Mouse (Mus musculus) CH12.LX (cell line): ENCODE results near the gene A630001G21Rik. TPM values are rescaled to one million over a fixed set of nuclear protein-coding genes. Genes with fewer than 3 reads are reported as not detected.

Experiments
- DNase-seq: peaks from one replicate; pipeline ENCODE4 v3.0.0-alpha.2; 2013; ENCODE audit errors: extremely low read depth
- H3K27ac ChIP-seq: 2 replicates; pipeline ENCODE4 v1.5.1; 2012; ENCODE audit warnings: low read depth, mild to moderate bottlenecking, control low read depth, moderate library complexity; ENCODE audit not compliant: insufficient read depth
- H3K27me3 ChIP-seq: replicated peaks from 2 replicates; pipeline ENCODE3; 2012; ENCODE audit warnings: inconsistent platforms
- H3K36me3 ChIP-seq, 2 experiments: replicated peaks in 1 of 2; 2 replicates each; pipeline versions ENCODE3 to v1.6.1; 2012; ENCODE audit warnings: inconsistent platforms in 1 of 2, low read length in 1 of 2, mild to moderate bottlenecking in 1 of 2, mixed read lengths in 1 of 2, moderate library complexity in 1 of 2; ENCODE audit not compliant: control insufficient read depth in 1 of 2, insufficient read depth in 1 of 2
- H3K4me1 ChIP-seq, 2 experiments: 2 replicates each; pipeline ENCODE4 v1.6.1; 2012; ENCODE audit warnings: inconsistent platforms in 1 of 2, moderate library complexity in 1 of 2; ENCODE audit not compliant: insufficient read depth in 2 of 2, control insufficient read depth in 1 of 2
- H3K4me2 ChIP-seq: 2 replicates; pipeline ENCODE4 v1.6.1; 2012; ENCODE audit warnings: low read depth, mild to moderate bottlenecking, control low read depth; ENCODE audit not compliant: poor library complexity, insufficient read depth, severe bottlenecking
- H3K4me3 ChIP-seq, 3 experiments: fragments of 150-350 bp in 1 of 3; sonication (generic) in 1 of 3; replicated peaks in 1 of 3; 2 replicates each; pipeline versions ENCODE3 to v1.5.1; 2011 to 2012; ENCODE audit warnings: low read depth in 2 of 3, low read length in 2 of 3, mild to moderate bottlenecking in 2 of 3, moderate library complexity in 2 of 3, control low read depth in 1 of 3, improper control_type of control experiment in 1 of 3, inconsistent platforms in 1 of 3, mixed read lengths in 1 of 3; ENCODE audit not compliant: poor library complexity in 1 of 3
- H3K79me2 ChIP-seq: replicated peaks from 2 replicates; pipeline ENCODE4 v1.6.1; 2012; ENCODE audit warnings: mild to moderate bottlenecking, moderate library complexity; ENCODE audit not compliant: control insufficient read depth, poor library complexity, insufficient read depth, severe bottlenecking; ENCODE audit errors: extremely low read depth
- H3K9ac ChIP-seq: 2 replicates; pipeline ENCODE4 v1.6.1; 2012; ENCODE audit warnings: low read depth, mild to moderate bottlenecking, control low read depth, moderate library complexity; ENCODE audit not compliant: insufficient read depth
- H3K9me3 ChIP-seq: replicated peaks from 2 replicates; pipeline ENCODE3; 2012; ENCODE audit warnings: low read length, inconsistent platforms, mixed read lengths
- BHLHE40 ChIP-seq: IDR thresholded peaks from 2 replicates; pipeline ENCODE4 v1.6.1; 2011; ENCODE audit warnings: mild to moderate bottlenecking, low read depth, low read length, improper control_type of control experiment
- CHD1 ChIP-seq: IDR thresholded peaks from 2 replicates; pipeline ENCODE4 v1.6.1; 2012; ENCODE audit warnings: low read depth, low read length, improper control_type of control experiment, inconsistent platforms
- CHD2 ChIP-seq: IDR thresholded peaks from 2 replicates; pipeline ENCODE4 v1.6.1; 2011; ENCODE audit warnings: low read length, improper control_type of control experiment
- CTCF ChIP-seq, 2 experiments: IDR thresholded peaks in 1 of 2; conservative IDR thresholded peaks in 1 of 2; 2 replicates each; pipeline ENCODE4 v1.5.1; 2011 to 2012; ENCODE audit warnings: low read depth in 2 of 2, low read length in 2 of 2, improper control_type of control experiment in 1 of 2, inconsistent platforms in 1 of 2, mild to moderate bottlenecking in 1 of 2, moderate library complexity in 1 of 2
- E2F4 ChIP-seq: IDR thresholded peaks from 2 replicates; pipeline ENCODE4 v1.6.1; 2011; ENCODE audit warnings: low read depth, low read length, improper control_type of control experiment; ENCODE audit not compliant: insufficient replicate concordance
- EP300 ChIP-seq: IDR thresholded peaks from 2 replicates; pipeline ENCODE4 v1.6.1; 2011; ENCODE audit warnings: low read length, improper control_type of control experiment
- HCFC1 ChIP-seq: IDR thresholded peaks from 2 replicates; pipeline ENCODE4 v1.6.1; 2012; ENCODE audit warnings: low read depth, mild to moderate bottlenecking, inconsistent platforms, low read length, improper control_type of control experiment
- JUND ChIP-seq: conservative IDR thresholded peaks from 2 replicates; pipeline ENCODE4 v1.6.1; 2011; ENCODE audit warnings: low read depth, low read length, improper control_type of control experiment
- KAT2A ChIP-seq: IDR thresholded peaks from 2 replicates; pipeline ENCODE4 v1.6.1; 2012; ENCODE audit warnings: low read length, improper control_type of control experiment, inconsistent platforms; ENCODE audit not compliant: insufficient replicate concordance
- MAX ChIP-seq: IDR thresholded peaks from 2 replicates; pipeline ENCODE4 v1.6.1; 2011; ENCODE audit warnings: low read length, improper control_type of control experiment
- NRF1 ChIP-seq: IDR thresholded peaks from 2 replicates; pipeline ENCODE4 v1.6.1; 2014; ENCODE audit warnings: low read depth, mild to moderate bottlenecking, inconsistent platforms, low read length, improper control_type of control experiment, moderate library complexity
- RCOR1 ChIP-seq: conservative IDR thresholded peaks from 2 replicates; pipeline ENCODE4 v1.6.1; 2012; ENCODE audit warnings: low read depth, mild to moderate bottlenecking, inconsistent platforms, low read length, improper control_type of control experiment
- SIN3A ChIP-seq: IDR thresholded peaks from 2 replicates; pipeline ENCODE4 v1.6.1; 2012; ENCODE audit warnings: low read length, improper control_type of control experiment, inconsistent platforms
- SMC3 ChIP-seq: IDR thresholded peaks from 2 replicates; pipeline ENCODE4 v1.6.1; 2011; ENCODE audit warnings: low read depth, low read length, improper control_type of control experiment
- TCF12 ChIP-seq: IDR thresholded peaks from 2 replicates; pipeline ENCODE4 v1.6.1; 2014; ENCODE audit warnings: low read depth, mild to moderate bottlenecking, inconsistent platforms, low read length, improper control_type of control experiment
- ZKSCAN1 ChIP-seq: IDR thresholded peaks from 2 replicates; pipeline ENCODE4 v1.6.1; 2012; ENCODE audit warnings: low read depth, inconsistent platforms, low read length, improper control_type of control experiment, borderline replicate concordance
- ZMIZ1 ChIP-seq: IDR thresholded peaks from 2 replicates; pipeline ENCODE4 v1.6.1; 2012; ENCODE audit warnings: low read depth, mild to moderate bottlenecking, inconsistent platforms, low read length, improper control_type of control experiment
- dilution Hi-C: fragments of 300-500 bp; cut with MboI; formaldehyde crosslinking; loops from 2 replicates; pipeline ENCODE4 v1.14.3; 2020; ENCODE audit warnings: low sequenced_read_pairs; ENCODE audit not compliant: extremely low pct_unique_long_range_greater_than_20kb, extremely low pct_ligation_motif_present
- in situ Hi-C: fragments of 300-500 bp; cut with MboI; formaldehyde crosslinking; loops from 3 replicates; pipeline ENCODE4 v1.14.3; 2019; ENCODE audit warnings: low sequenced_read_pairs, low pct_ligation_motif_present, low pct_unique_long_range_greater_than_20kb, mixed read lengths
- polyA plus RNA-seq: library from polyadenylated mRNA; unstranded; fragments of >175 nt; gene quantifications from 2 replicates; pipeline ENCODE4 v1.2.1, GENCODE M21; 2012; ENCODE audit warnings: low read depth; ENCODE audit not compliant: insufficient read length
- total RNA-seq, 2 experiments: library from RNA; depleted of rRNA; stranded (reverse); fragments of 300-350 nt in 1 of 2; fragments of >200 nt in 1 of 2; gene quantifications; 2 replicates each; pipeline ENCODE4 v1.2.3; 2012 to 2014

A630001G21Rik gene
- total and polyA plus RNA-seq, 3 experiments: 55.8 to 151 (median 139) TPM

DNA sequence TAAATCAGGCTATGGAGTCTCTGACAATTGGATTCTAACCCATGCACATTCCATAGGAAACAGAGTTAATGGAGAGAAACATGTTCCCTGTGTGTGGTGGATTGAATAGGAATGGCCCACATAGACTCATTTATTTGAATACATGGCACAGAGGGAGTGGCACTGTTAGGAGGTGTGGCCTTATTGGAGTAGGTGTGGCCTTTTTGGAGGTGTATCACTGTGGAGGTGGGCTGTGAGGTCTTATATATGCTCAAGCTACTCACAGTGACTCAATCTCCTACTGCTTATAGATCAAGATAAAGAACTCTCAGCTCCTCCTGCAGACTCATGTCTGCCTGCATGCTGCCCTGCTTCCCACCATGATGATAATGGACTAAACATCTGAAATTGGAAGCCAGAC lies 63.9 kb downstream of the A630001G21Rik start:
- H3K79me2 ChIP-seq: no peaks in the 10 kb centered on the region
- dilution Hi-C loops: no loop called here
- TF ChIP-seq JUND (no peak), ZMIZ1 (no peak), CTCF (conservative IDR thresholded peaks at IDR 0.05 in 1 of 2, IDR thresholded peaks at IDR 0.05 in 1 of 2; ENCODE audit: low read depth in 2 of 2, low read length in 2 of 2) (no peak), CHD2 (no peak), E2F4 (no peak), TCF12 (no peak), SIN3A (no peak), KAT2A (no peak), EP300 (no peak), BHLHE40 (no peak), SMC3 (no peak), MAX (no peak), NRF1 (no peak), HCFC1 (no peak), RCOR1 (no peak), CHD1 (no peak), ZKSCAN1 (no peak)
- no peak for DNase-seq
- no peaks in the 10 kb centered on the region for H3K9me3 ChIP-seq
- no peak overlapping the region for H3K9ac ChIP-seq
- peaks cover 0 to 4% of the 10 kb centered on the region in 2 experiments; a peak in 1 of 4 replicates for H3K4me1 ChIP-seq
- no peak overlapping the region for H3K4me2 ChIP-seq
- no peak overlapping the region for H3K4me3 ChIP-seq
- peaks cover 19 to 35% of the 10 kb centered on the region in 2 experiments for H3K36me3 ChIP-seq
- in situ Hi-C loops: no loop called here
- no peak overlapping the region for H3K27ac ChIP-seq
- H3K27me3 ChIP-seq: no peaks in the 10 kb centered on the region

DNA sequence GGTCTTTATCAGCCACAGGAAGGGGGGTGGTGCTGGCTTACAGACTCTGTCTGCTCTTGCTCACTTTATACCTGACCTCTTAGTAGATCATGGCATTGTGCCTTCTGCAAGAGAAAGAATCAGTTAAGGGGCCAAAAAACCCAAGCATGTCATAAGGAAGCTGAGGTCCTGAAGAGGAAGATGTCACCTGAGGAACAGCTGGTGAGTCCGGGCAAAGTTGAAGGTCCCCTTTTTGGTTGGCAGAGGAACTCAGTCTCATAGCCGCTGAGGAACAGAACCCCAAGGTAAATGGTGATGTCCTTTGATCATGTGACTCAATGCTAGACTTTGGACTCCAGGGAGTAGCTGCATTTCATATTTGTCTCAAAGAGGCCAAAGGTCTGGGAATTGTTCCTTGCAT lies 71.7 kb downstream of the A630001G21Rik start:
- DNase-seq: no peak
- Histone ChIP-seq H3K4me1 (peaks cover 11 to 49% of the 10 kb centered on the region in 2 experiments; a peak in 3 of 4 replicates), H3K27ac (no peak overlapping the region), H3K79me2 (no peaks in the 10 kb centered on the region), H3K4me3 (no peak overlapping the region), H3K4me2 (no peak overlapping the region), H3K9me3 (no peaks in the 10 kb centered on the region), H3K36me3 (peaks cover 0 to 28% of the 10 kb centered on the region in 2 experiments), H3K9ac (no peak overlapping the region), H3K27me3 (no peaks in the 10 kb centered on the region)
- dilution Hi-C loops (no loop called here), in situ Hi-C loops (no loop called here)
- TF ChIP-seq ZMIZ1 (no peak), BHLHE40 (0 out of 2 replicates have a peak, but pooled peaks have one; percentile 25)
